Mouse (Mus musculus): ENCODE data around the gene Wap.

The Wap gene

DNA sequence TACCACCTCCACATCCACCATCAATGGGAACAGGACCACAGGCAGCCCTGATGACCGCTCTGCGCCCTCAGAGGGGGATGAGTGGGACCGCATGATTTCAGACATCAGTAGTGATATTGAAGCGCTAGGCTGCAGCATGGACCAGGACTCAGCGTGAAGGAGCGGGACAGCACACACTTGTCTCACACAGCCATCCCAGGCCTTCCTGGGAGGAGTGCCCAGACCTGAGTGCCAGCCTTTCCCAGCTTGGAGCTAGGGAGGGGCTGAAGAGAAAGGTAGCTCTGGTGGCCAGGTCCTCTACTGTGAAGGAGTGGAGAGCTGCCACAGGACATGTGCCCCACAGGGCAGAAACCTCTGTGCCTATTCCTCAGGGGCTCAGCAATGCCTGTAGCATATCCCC lies 42.2 kb downstream of the Wap start:
- DNase-seq = no peak

DNA sequence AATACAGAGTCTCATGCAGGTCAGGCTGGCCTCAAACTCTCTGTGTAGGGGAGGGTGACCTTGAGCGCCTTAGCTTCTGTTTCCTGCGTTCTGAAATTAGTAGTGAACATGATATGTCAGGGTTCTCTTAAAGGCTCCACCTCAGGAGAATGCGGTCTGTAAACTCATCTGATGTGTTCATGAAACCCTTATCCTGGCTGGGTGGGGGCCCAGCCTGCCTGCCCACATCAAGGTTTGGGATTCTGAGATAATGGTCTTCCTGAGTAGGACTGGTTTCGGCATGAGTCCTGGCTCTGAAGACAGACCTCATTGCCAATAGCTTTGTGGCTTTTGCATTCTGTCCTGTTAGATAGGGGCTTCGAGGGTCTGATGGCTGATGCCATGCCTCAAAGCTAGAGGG lies 43.1 kb downstream of the Wap start:
- no peak for DNase-seq

DNA sequence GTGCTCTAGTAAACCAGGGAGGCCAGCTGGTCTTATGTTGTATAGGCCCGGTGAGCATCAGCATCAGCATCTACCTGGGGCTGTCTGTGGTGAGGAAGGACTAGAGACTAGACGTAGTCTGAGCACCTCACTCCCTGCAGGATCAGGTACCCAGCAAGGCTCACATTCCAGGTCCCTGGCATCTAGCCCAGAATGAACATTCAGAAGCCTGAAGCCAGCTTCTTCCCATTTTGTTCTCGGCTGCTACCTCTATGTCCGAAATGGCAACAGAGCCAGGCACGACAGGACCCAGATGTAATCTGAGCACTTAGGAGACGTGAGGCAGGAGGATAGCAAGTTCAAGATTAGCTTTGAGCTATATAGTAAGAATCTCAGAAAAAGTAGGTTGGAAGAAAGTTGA lies 43.6 kb downstream of the Wap start:
- DNase-seq = no peak

DNA sequence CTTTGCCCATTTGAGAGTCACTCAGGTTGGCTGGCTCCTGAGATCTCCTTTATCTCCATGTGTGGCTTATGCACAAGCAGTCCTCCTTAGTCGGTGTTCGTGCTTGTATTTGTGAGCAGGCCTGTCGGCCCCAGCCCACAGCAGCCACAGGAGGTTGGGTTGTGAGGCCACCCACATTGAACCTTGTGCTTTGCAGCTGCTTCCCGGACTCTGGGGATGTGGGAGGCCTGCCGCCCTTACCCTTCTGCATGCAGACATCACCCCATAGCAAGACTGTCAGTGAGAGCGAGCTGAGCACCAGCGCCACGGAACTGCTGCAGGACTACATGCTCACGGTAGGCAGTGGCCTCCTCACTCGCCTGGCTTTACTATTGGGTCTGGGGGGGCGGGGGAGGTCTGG lies 45.0 kb downstream of the Wap start:
- DNase-seq = no peak

DNA sequence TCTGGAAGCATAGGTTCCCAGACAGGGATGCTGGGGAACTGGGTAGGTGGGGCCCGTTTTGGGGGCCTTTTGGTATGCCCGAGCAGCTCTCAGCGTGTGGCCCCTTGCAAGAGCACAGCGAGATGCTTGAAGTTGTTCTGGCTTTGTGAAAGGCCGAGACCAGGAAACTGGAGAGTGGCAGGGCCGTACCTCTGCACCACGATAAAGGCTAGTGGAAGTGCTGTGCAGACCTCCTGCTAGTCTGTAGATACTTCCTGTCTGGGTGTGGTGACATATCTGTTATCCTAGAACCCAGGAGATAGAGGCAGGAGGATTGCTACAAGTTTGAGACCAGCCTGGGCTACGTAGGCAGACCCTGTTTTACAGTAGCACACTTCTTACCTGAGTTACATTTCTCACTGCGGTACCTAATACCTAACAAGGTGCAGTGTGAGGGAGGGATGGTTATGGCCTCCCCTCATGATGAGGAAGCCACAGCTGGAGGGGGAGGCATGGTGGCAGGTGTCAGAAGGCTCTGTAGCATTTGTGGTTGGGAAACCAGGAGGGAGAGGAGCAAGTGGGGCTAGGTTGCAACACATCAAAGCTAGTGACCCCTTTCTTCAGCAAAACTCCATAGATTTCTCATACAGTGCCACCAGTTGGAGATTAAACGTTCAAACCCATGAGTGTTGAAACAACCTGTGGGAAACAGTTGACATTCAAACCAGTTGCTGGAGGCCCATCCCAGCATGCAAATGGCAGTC lies 47.3 kb downstream of the Wap start:
- DNase-seq = no peak

DNA sequence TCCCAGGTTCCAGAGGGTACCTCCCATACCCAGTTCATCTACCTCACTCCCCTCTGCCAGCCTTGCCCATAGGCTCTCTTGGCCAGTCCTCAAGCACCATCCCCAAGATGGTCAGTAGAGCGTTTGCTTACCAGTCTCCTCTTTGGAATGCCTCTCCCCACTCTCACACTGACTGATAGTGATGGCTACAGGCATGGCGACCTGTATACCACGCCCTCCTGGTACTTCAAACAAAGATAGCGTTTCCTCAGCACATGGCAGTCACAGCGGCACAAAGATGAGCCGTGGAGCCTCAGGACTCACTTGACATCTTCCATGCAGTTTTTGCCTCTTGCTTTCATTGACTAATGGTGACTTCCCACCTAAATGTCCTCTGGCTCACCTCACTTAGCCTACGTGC lies 48.6 kb downstream of the Wap start:
- DNase-seq = no peak

DNA sequence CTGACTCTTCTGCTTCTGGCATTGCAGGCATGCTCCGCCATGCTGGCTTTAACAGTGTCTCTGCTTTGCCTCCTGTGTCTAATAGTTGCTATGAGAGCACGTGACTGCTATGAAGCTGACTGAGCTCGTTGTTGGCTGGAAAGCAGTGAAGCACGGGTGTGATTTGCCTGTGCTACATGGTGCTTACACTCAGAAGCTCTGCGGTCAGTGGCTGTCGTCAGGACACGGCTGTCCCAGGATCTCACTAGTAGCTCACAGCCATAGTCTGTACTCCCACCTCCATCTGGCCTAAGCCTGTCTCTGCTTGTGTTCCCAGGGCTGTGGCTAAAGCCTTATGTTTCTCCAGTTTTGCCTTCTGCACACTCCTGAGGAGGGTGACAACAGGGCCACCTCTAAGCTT lies 50.1 kb downstream of the Wap start:
- DNase-seq = no peak

DNA sequence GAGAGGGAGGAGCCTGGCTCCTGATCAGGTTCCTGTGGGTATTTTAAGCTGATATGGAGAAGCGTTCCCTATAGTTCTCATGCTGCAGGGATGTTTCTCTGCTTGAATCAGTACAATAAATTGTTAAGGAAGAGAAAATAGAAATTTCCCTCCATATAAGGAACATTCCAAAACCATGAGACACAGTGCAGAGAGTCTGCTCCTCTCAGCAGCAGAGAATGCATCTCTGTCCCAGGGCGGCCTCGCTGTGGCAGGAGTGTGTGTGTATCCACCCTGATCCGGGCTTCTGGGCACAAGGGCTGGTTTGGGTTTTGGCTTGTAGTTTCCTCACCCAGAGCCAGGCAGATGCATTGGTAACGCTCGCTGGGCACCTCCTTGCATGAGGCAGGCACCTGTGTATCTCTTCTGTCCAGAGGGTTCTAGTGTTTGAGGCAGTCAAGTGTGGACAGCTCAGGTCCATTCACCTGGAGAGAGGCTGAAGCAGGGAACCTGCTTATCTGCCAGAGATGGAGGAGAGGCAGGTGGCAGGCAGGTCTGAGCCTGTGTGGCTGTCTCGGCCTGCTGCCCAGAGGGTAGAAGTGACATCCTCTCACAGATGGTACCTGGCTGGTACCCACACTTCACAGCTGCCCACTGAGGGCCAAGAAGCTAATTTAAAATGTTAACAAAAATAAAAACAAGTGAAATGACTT lies 51.0 kb downstream of the Wap start:
- no peak for DNase-seq

DNA sequence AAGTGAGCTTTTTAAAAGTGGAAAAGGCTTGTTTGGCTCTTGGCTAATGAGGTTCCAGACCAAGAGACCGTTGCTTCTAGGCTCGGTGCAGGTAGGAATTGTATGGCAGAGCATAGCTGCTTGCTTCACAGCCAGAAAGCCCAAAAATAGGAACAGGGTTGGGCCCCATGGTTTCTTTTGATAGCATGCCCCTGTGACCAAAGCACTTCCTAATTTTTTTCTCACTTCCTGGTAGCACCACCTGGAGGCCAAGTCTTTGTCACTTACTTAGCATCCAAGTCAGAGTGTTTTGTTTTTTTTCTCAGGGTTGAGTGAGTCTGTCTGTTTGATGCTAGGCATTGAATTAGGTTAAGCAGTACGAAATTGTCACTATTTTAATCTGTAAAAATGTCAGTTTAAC lies 51.8 kb downstream of the Wap start:
- no peak for DNase-seq

DNA sequence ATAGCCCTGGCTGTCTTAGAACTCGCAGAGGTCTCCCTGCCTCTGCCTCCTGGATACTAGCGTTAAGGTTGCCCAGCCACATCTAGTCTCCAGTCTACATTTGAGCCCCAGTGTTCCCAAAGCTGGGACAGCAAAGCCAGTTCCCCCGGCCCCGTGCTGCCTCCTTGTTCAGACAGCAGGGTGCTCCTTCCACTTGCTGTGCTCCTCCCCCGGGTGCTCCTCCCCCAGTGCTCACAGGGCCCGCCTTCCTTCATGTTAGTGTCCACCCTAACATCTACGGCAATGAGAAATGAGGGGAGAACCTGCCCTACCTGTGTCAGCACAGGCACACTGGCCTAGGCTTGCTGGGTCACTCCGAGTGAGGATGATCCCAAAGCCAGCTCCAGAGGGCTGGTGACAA lies 52.7 kb downstream of the Wap start:
- DNase-seq = no peak
